Mouse (Mus musculus) cortical plate, adult 2 months (tissue): ENCODE results near the gene Rrh.

ENCODE experiments used
- CTCF ChIP-seq: fragments of 200-500 bp; IDR thresholded peaks from 2 replicates; pipeline ENCODE4 v1.5.1; 2011; ENCODE audit warnings: mild to moderate bottlenecking, control low read depth, low read length; ENCODE audit not compliant: insufficient read depth; ENCODE audit errors: extremely low read depth
- POLR2A ChIP-seq: fragments of 200-500 bp; IDR thresholded peaks from 2 replicates; pipeline ENCODE4 v1.6.1; 2011; ENCODE audit warnings: mild to moderate bottlenecking, low read length, control low read depth; ENCODE audit not compliant: insufficient read depth; ENCODE audit errors: extremely low read depth

DNA sequence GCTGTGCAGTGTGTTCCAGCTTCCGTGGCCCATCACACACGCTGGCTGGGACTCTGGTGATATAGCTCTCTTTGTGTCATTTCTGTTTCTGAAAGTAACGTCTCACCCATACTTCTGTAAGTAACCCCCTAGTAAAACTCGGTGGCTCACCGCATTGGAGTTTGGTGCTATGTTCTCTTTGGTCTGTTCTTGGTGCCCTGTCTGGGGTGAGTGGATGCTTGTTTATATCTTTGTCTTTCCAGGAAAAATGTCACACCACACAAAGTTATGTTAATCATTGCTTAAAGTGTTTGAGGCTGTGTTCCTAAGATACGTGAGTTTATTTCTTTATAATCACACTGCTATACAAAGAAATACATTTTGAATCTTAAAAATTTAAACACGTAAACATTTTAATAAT lies 24.5 kb upstream of the Rrh start:
- TF ChIP-seq POLR2A (no peak), CTCF (no peak)
